Mouse (Mus musculus): ENCODE measurements around the gene G3bp1. TPM values are rescaled to one million over a fixed set of nuclear protein-coding genes. Genes with fewer than 3 reads are reported as not detected.

G3bp1 gene
- 141 and 146 TPM in 2 replicates for polyA plus RNA-seq (2014; fragmentation: Nextera tagmentation; extraction: Ambion mirVana)

DNA sequence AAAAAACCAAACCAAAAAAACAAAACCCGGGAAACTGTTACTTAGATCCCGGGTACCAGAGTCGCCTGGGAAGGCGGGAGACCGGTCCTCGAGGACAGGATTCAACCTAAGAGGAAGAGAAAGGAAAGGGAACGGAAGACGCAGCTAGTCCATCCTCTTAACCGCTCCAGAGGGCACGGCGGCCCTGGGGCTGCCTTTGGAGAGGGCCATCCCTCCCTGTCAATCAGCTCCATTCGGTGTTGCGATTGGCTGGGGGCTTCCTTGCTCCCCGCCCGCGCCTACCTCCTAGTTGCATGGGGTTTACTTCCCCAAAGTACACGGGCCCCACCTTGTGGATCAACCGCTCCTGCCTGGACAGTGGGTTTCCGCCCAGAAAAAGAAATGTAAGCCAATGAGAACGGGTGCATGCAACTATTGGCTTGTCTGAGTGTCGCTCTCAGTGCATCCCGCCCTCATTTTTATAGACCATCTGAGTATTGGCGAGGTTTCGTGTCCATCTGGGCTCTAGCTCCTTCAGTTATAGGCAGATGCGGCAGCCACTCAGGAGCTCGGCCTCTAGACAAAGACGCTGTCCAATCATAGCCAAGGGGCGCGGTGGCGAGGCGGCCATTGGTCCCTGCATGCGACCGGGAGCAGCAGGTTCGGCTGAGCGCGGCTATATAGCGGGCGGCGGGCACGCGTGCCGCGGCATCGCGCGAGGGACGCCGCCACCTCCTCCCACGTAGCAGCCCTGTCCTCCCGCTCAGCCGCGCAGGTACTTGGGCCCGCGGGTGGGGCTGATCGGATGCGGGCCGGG is at the start of gene G3bp1:
Gene G3bp1, plus strand, starts transcription at position 638 of the 796 bp plus-strand sequence.
- ATAC-seq, result peak; percentile 97
- H3K9ac ChIP-seq (ENCODE audit: low read length), result peak within 1 kb of the TSS; percentile 95
- H3K9me3 ChIP-seq (replicated peaks; ENCODE audit: control insufficient read depth, low read length), result no peaks in the 10 kb centered on the region
- H3K4me2 ChIP-seq (ENCODE audit: low read length), result peak within 1 kb of the TSS; percentile 79
- peaks cover 16% of the 10 kb centered on the region for H3K36me3 ChIP-seq (ENCODE audit: control insufficient read depth, insufficient read depth, low read length)
- H3K27ac ChIP-seq (ENCODE audit: low read depth, low read length), result peak within 1 kb of the TSS; percentile 86
- peak within 1 kb of the TSS; percentile 98 for H3K4me3 ChIP-seq (ENCODE audit: low read depth, low read length)
- peaks cover 20% of the 10 kb centered on the region for H3K4me1 ChIP-seq (ENCODE audit: control insufficient read depth, insufficient read depth, low read length)
- peak; percentile 100 for DNase-seq (ENCODE audit: low spot score)
- WGBS, result 0% methylated on average over 57 of the region's 57 CpGs
- H3K27me3 ChIP-seq (replicated peaks; ENCODE audit: control insufficient read depth, insufficient read depth, low read length), result no peaks in the 10 kb centered on the region

GRCm38 (mm10) chr11:55422978-55423377 is 46.5 kb upstream of the G3bp1 start, which contains the start of gene Sparc:
TSS of gene Sparc (minus strand) at chr11:55423183.
- no peak for DNase-seq (ENCODE audit: low spot score)
- H3K36me3 ChIP-seq (ENCODE audit: control insufficient read depth, insufficient read depth, low read length), result no peaks in the 10 kb centered on the region
- WGBS, result 96% methylated on average over 1 of the region's 1 CpGs
- no peaks in the 10 kb centered on the region for H3K27me3 ChIP-seq (replicated peaks; ENCODE audit: control insufficient read depth, insufficient read depth, low read length)
- peaks cover 25% of the 10 kb centered on the region for H3K4me1 ChIP-seq (ENCODE audit: control insufficient read depth, insufficient read depth, low read length)
- no peak within 1 kb of the TSS for H3K4me3 ChIP-seq (ENCODE audit: low read depth, low read length)
- no peak for ATAC-seq
- no peak within 1 kb of the TSS for H3K4me2 ChIP-seq (ENCODE audit: low read length)
- no peak within 1 kb of the TSS for H3K9ac ChIP-seq (ENCODE audit: low read length)
- H3K27ac ChIP-seq (ENCODE audit: low read depth, low read length), result peak within 1 kb of the TSS; percentile 49; the same call in 1 of the 2 replicates
- H3K9me3 ChIP-seq (replicated peaks; ENCODE audit: control insufficient read depth, low read length), result no peaks in the 10 kb centered on the region

DNA sequence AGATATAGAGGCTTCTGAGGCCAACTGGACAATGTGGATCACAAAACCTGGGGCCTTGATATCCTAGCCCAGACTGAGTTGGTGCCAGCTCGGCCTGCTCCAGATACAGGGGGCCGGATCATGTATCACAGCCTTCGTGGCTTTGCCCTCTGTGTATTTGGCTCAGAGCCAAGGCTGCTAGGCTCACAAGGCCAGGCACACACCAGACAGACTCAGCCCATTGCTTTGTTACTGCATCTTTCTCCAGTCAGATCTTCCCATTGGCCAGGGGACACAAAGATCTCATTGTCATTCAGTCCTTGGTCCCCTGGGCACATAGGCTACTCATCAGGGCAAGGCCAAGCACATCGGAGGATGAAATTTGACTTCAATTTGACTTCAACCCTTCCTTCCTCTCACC is 45.7 kb upstream of the G3bp1 start:
- H3K36me3 ChIP-seq (ENCODE audit: control insufficient read depth, insufficient read depth, low read length), result no peaks in the 10 kb centered on the region
- DNase-seq (ENCODE audit: low spot score) (peak; percentile 78), ATAC-seq (peak; percentile 66)
- H3K4me2 ChIP-seq (ENCODE audit: low read length), result no peak overlapping the region
- no peaks in the 10 kb centered on the region for H3K27me3 ChIP-seq (replicated peaks; ENCODE audit: control insufficient read depth, insufficient read depth, low read length)
- H3K9ac ChIP-seq (ENCODE audit: low read length), result no peak overlapping the region
- 3% methylated on average over 4 of the region's 4 CpGs for WGBS
- H3K4me3 ChIP-seq (ENCODE audit: low read depth, low read length), result no peak overlapping the region
- H3K27ac ChIP-seq (ENCODE audit: low read depth, low read length), result peak overlapping the region; percentile 49; the same call in 1 of the 2 replicates
- peaks cover 19% of the 10 kb centered on the region for H3K4me1 ChIP-seq (ENCODE audit: control insufficient read depth, insufficient read depth, low read length)
- no peaks in the 10 kb centered on the region for H3K9me3 ChIP-seq (replicated peaks; ENCODE audit: control insufficient read depth, low read length)

GRCm38 (mm10) chr11:55424746-55425360 is 44.6 kb upstream of the G3bp1 start:
- ATAC-seq (no peak), DNase-seq (ENCODE audit: low spot score) (no peak)
- no peaks in the 10 kb centered on the region for H3K36me3 ChIP-seq (ENCODE audit: control insufficient read depth, insufficient read depth, low read length)
- no peaks in the 10 kb centered on the region for H3K9me3 ChIP-seq (replicated peaks; ENCODE audit: control insufficient read depth, low read length)
- 67% methylated on average over 8 of the region's 8 CpGs for whole genome bisulfite sequencing
- H3K9ac ChIP-seq (ENCODE audit: low read length), result no peak overlapping the region
- H3K4me1 ChIP-seq (ENCODE audit: control insufficient read depth, insufficient read depth, low read length), result peaks cover 12% of the 10 kb centered on the region
- H3K4me3 ChIP-seq (ENCODE audit: low read depth, low read length), result no peak overlapping the region
- H3K27ac ChIP-seq (ENCODE audit: low read depth, low read length), result no peak overlapping the region
- H3K27me3 ChIP-seq (replicated peaks; ENCODE audit: control insufficient read depth, insufficient read depth, low read length), result no peaks in the 10 kb centered on the region
- H3K4me2 ChIP-seq (ENCODE audit: low read length), result no peak overlapping the region

GRCm38 (mm10) chr11:55428186-55429012 is 41.1 kb upstream of the G3bp1 start:
- peak overlapping the region; percentile 9; the same call in 1 of the 2 replicates for H3K27ac ChIP-seq (ENCODE audit: low read depth, low read length)
- WGBS, result 36% methylated on average over 16 of the region's 16 CpGs
- H3K36me3 ChIP-seq (ENCODE audit: control insufficient read depth, insufficient read depth, low read length), result no peaks in the 10 kb centered on the region
- H3K4me2 ChIP-seq (ENCODE audit: low read length), result no peak overlapping the region
- H3K4me1 ChIP-seq (ENCODE audit: control insufficient read depth, insufficient read depth, low read length), result peaks cover 11% of the 10 kb centered on the region
- no peak overlapping the region for H3K4me3 ChIP-seq (ENCODE audit: low read depth, low read length)
- DNase-seq (ENCODE audit: low spot score), result peak; percentile 86
- peak; percentile 79 for ATAC-seq
- no peaks in the 10 kb centered on the region for H3K9me3 ChIP-seq (replicated peaks; ENCODE audit: control insufficient read depth, low read length)
- no peaks in the 10 kb centered on the region for H3K27me3 ChIP-seq (replicated peaks; ENCODE audit: control insufficient read depth, insufficient read depth, low read length)
- no peak overlapping the region for H3K9ac ChIP-seq (ENCODE audit: low read length)

- H3K9ac ChIP-seq (ENCODE audit: low read length), result no peak overlapping the region
- H3K27me3 ChIP-seq (replicated peaks; ENCODE audit: control insufficient read depth, insufficient read depth, low read length), result no peaks in the 10 kb centered on the region
- H3K9me3 ChIP-seq (replicated peaks; ENCODE audit: control insufficient read depth, low read length), result no peaks in the 10 kb centered on the region
- H3K4me1 ChIP-seq (ENCODE audit: control insufficient read depth, insufficient read depth, low read length), result peaks cover 2% of the 10 kb centered on the region; the same call in 1 of the 2 replicates
- no peaks in the 10 kb centered on the region for H3K36me3 ChIP-seq (ENCODE audit: control insufficient read depth, insufficient read depth, low read length)
- H3K27ac ChIP-seq (ENCODE audit: low read depth, low read length), result no peak overlapping the region
- WGBS, result 88% methylated on average over 2 of the region's 2 CpGs
- no peak for ATAC-seq
- H3K4me2 ChIP-seq (ENCODE audit: low read length), result no peak overlapping the region
- DNase-seq (ENCODE audit: low spot score), result no peak
- no peak overlapping the region for H3K4me3 ChIP-seq (ENCODE audit: low read depth, low read length)
Measured at GRCm38 (mm10) chr11:55429973-55430372, 39.5 kb upstream of the G3bp1 start.

DNA sequence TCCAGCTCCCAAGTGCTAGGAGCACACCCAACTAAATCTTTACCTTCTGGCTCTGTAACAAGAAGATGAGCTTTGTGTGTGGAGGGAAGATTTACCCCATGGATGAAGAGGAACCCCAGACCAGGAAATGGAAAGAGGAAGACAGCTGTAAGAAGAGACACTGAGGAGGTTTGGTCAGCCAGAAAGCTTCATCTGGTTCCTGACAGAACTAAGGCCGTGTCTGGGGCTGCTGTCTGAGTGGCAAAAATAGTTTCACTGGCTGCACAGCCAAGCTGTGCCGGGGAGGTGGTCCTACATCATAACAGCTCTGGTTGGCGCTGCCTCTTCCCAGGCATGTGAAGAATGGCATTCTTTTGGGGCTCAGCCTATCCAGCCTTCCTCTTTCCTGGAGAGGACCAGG is 36.5 kb upstream of the G3bp1 start:
- Histone ChIP-seq H3K27me3 (replicated peaks; ENCODE audit: control insufficient read depth, insufficient read depth, low read length) (no peaks in the 10 kb centered on the region), H3K9ac (ENCODE audit: low read length) (no peak overlapping the region), H3K4me3 (ENCODE audit: low read depth, low read length) (no peak overlapping the region), H3K9me3 (replicated peaks; ENCODE audit: control insufficient read depth, low read length) (no peaks in the 10 kb centered on the region), H3K27ac (ENCODE audit: low read depth, low read length) (no peak overlapping the region), H3K36me3 (ENCODE audit: control insufficient read depth, insufficient read depth, low read length) (no peaks in the 10 kb centered on the region), H3K4me2 (ENCODE audit: low read length) (no peak overlapping the region), H3K4me1 (ENCODE audit: control insufficient read depth, insufficient read depth, low read length) (peaks cover under 1% of the 10 kb centered on the region; the same call in 1 of the 2 replicates)
- DNase-seq (ENCODE audit: low spot score) (no peak), ATAC-seq (no peak)
- 78% methylated on average over 3 of the region's 3 CpGs for WGBS

GRCm38 (mm10) chr11:55436089-55436488 is 33.4 kb upstream of the G3bp1 start:
- no peaks in the 10 kb centered on the region for H3K36me3 ChIP-seq (ENCODE audit: control insufficient read depth, insufficient read depth, low read length)
- H3K4me3 ChIP-seq (ENCODE audit: low read depth, low read length), result no peak overlapping the region
- DNase-seq (ENCODE audit: low spot score) (no peak), ATAC-seq (no peak)
- H3K4me1 ChIP-seq (ENCODE audit: control insufficient read depth, insufficient read depth, low read length), result no peaks in the 10 kb centered on the region
- H3K4me2 ChIP-seq (ENCODE audit: low read length), result no peak overlapping the region
- WGBS, result 86% methylated on average over 6 of the region's 6 CpGs
- no peaks in the 10 kb centered on the region for H3K27me3 ChIP-seq (replicated peaks; ENCODE audit: control insufficient read depth, insufficient read depth, low read length)
- no peak overlapping the region for H3K9ac ChIP-seq (ENCODE audit: low read length)
- H3K9me3 ChIP-seq (replicated peaks; ENCODE audit: control insufficient read depth, low read length), result no peaks in the 10 kb centered on the region
- H3K27ac ChIP-seq (ENCODE audit: low read depth, low read length), result no peak overlapping the region
